Mouse (Mus musculus): ENCODE measurements around the gene Pcdh7. TPM values are rescaled to one million over a fixed set of nuclear protein-coding genes. Genes with fewer than 3 reads are reported as not detected.

The Pcdh7 gene
- polyA plus RNA-seq, 1 experiment from 2014 or later, result 20.7 TPM

- Histone ChIP-seq H3K9me3 (no peaks in the 10 kb centered on the region), H3K4me2 (no peak overlapping the region), H3K27me3 (no peaks in the 10 kb centered on the region), H3K27ac (replicated peaks) (no peak overlapping the region), H3K4me3 (no peak overlapping the region), H3K36me3 (no peaks in the 10 kb centered on the region), H3K9ac (no peak overlapping the region), H3K4me1 (replicated peaks) (peaks cover 12% of the 10 kb centered on the region; the same call in 1 of the 2 replicates)
- ATAC-seq (ENCODE audit: low read depth), result no peak
- WGBS, result 74% methylated on average over 5 of the region's 5 CpGs
Measured at GRCm38 (mm10) chr5:57815964-57816589, 98.3 kb downstream of the Pcdh7 start.

- 66% methylated on average over 2 of the region's 2 CpGs for WGBS
- Histone ChIP-seq H3K36me3 (no peaks in the 10 kb centered on the region), H3K4me1 (replicated peaks) (peaks cover 16% of the 10 kb centered on the region; the same call in 1 of the 2 replicates), H3K4me3 (no peak overlapping the region), H3K27me3 (no peaks in the 10 kb centered on the region), H3K4me2 (no peak overlapping the region), H3K9me3 (no peaks in the 10 kb centered on the region), H3K27ac (replicated peaks) (no peak overlapping the region; the same call in 1 of the 2 replicates), H3K9ac (no peak overlapping the region)
- ATAC-seq (ENCODE audit: low read depth), result no peak
Measured at GRCm38 (mm10) chr5:57819788-57820187, 102.0 kb downstream of the Pcdh7 start.

GRCm38 (mm10) chr5:57821099-57821498 lies 103.3 kb downstream of the Pcdh7 start:
- Histone ChIP-seq H3K4me3 (no peak overlapping the region), H3K4me1 (replicated peaks) (peaks cover 16% of the 10 kb centered on the region; the same call in 1 of the 2 replicates), H3K27me3 (no peaks in the 10 kb centered on the region), H3K9me3 (no peaks in the 10 kb centered on the region), H3K36me3 (no peaks in the 10 kb centered on the region), H3K4me2 (no peak overlapping the region), H3K27ac (replicated peaks) (peak overlapping the region; percentile 33; the same call in 1 of the 2 replicates), H3K9ac (no peak overlapping the region)
- peak; percentile 23; the same call in 1 of the 2 replicates for ATAC-seq (ENCODE audit: low read depth)
- WGBS, result 82% methylated on average over 8 of the region's 8 CpGs

DNA sequence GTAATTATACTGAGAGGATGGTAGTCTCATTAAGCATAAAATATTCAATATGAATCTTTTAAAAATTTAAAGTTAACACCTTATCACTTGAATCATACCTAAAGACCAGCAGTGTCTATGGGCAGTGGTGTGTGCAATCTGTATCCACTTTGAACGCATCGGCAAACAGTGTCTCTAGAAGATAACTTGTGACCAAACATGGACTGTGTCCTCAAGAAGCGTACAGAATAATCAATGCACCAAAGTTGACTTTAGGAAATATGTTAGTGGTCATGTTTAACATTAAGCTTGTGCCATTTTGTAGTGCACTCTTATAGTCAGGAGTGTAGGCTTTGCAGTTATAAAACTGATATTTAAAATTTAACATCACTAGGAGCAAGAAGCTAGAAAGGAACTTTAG lies 110.7 kb downstream of the Pcdh7 start:
- 99% methylated on average over 3 of the region's 3 CpGs for WGBS
- H3K36me3 ChIP-seq, result no peaks in the 10 kb centered on the region
- no peaks in the 10 kb centered on the region for H3K9me3 ChIP-seq
- H3K27ac ChIP-seq (replicated peaks), result no peak overlapping the region
- ATAC-seq (ENCODE audit: low read depth), result no peak
- no peak overlapping the region for H3K4me3 ChIP-seq
- no peaks in the 10 kb centered on the region for H3K4me1 ChIP-seq (replicated peaks)
- H3K9ac ChIP-seq, result no peak overlapping the region
- no peaks in the 10 kb centered on the region for H3K27me3 ChIP-seq
- H3K4me2 ChIP-seq, result no peak overlapping the region

DNA sequence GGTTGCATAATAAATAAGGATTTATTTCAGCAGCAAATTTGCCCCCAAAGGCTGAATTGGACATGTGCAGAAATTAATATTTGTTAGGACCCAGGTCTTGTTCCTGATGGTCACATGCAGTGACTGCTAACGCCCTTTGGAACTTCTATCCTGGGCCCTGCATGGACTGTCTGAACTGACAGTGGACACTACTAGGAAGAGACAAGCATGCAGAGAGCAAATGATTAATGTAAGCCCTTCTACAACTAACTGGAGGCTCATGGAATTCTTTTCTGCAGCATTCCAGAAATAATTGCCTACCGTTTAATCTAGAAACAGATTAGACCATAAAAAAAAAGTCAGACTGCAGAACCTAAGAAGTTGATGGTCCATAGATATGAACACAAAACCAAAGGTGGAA lies 119.4 kb downstream of the Pcdh7 start:
- H3K4me3 ChIP-seq, result no peak overlapping the region
- H3K4me1 ChIP-seq (replicated peaks), result peaks cover 11% of the 10 kb centered on the region; the same call in 1 of the 2 replicates
- H3K9me3 ChIP-seq, result no peaks in the 10 kb centered on the region
- no peak overlapping the region for H3K4me2 ChIP-seq
- no peak for ATAC-seq (ENCODE audit: low read depth)
- H3K27me3 ChIP-seq, result no peaks in the 10 kb centered on the region
- no peak overlapping the region for H3K9ac ChIP-seq
- 54% methylated on average over 2 of the region's 2 CpGs for WGBS
- H3K36me3 ChIP-seq, result no peaks in the 10 kb centered on the region
- H3K27ac ChIP-seq (replicated peaks), result no peak overlapping the region

DNA sequence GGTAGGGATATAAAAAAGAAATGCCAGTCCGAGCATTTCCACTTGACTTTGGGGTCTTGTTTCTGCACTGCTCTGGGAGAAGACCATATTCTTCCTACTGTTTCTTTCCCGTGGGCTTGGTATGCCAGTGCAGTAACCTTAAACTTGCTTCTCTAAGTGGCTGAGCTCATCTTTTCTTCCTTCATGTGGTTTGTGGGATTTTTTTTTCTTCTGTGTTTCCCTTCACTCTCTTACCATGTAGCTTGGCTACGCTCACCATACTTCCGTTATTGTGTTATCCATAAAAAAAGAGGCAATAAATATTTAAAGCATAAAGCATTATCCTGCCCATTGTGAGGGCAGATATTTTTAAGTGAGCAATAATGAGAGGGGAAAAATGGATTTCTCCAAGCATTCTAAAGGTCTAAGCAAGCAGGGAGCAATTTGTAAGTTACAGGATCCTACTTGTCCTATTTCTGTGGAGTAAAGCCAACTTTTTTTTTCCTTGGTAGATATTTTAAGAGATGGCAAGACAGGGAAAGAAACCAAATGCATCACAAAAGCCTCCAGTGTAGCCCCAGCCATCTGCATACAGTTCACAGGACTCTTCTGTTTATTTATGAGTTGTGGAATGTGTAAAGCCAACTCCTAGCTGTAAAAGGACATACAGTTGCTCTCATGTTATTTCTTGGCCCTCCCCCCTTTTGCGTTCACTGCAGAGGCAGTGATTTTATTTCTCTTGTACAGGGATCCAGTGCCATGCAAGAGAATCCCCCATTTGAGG lies 123.8 kb downstream of the Pcdh7 start:
- Histone ChIP-seq H3K27ac (replicated peaks) (no peak overlapping the region), H3K4me1 (replicated peaks) (peaks cover 11% of the 10 kb centered on the region; the same call in 1 of the 2 replicates), H3K4me2 (no peak overlapping the region), H3K4me3 (no peak overlapping the region), H3K36me3 (no peaks in the 10 kb centered on the region), H3K27me3 (no peaks in the 10 kb centered on the region), H3K9me3 (no peaks in the 10 kb centered on the region), H3K9ac (no peak overlapping the region)
- no peak for ATAC-seq (ENCODE audit: low read depth)
- 71% methylated on average over 5 of the region's 5 CpGs for WGBS

GRCm38 (mm10) chr5:57847500-57847899 lies 129.7 kb downstream of the Pcdh7 start:
- no peaks in the 10 kb centered on the region for H3K36me3 ChIP-seq
- no peaks in the 10 kb centered on the region for H3K4me1 ChIP-seq (replicated peaks)
- no peak overlapping the region for H3K27ac ChIP-seq (replicated peaks)
- no peaks in the 10 kb centered on the region for H3K27me3 ChIP-seq
- no peak overlapping the region for H3K4me2 ChIP-seq
- 82% methylated on average over 3 of the region's 3 CpGs for WGBS
- no peak overlapping the region for H3K4me3 ChIP-seq
- no peak for ATAC-seq (ENCODE audit: low read depth)
- no peaks in the 10 kb centered on the region for H3K9me3 ChIP-seq
- no peak overlapping the region for H3K9ac ChIP-seq

GRCm38 (mm10) chr5:57850111-57850510 lies 132.3 kb downstream of the Pcdh7 start:
- no peak overlapping the region for H3K4me2 ChIP-seq
- H3K4me1 ChIP-seq (replicated peaks), result no peaks in the 10 kb centered on the region
- no peak overlapping the region for H3K4me3 ChIP-seq
- 91% methylated on average over 2 of the region's 2 CpGs for WGBS
- no peak overlapping the region for H3K27ac ChIP-seq (replicated peaks)
- no peak overlapping the region for H3K9ac ChIP-seq
- no peaks in the 10 kb centered on the region for H3K36me3 ChIP-seq
- H3K9me3 ChIP-seq, result no peaks in the 10 kb centered on the region
- ATAC-seq (ENCODE audit: low read depth), result no peak
- H3K27me3 ChIP-seq, result no peaks in the 10 kb centered on the region

- Histone ChIP-seq H3K4me3 (no peak overlapping the region), H3K27ac (replicated peaks) (no peak overlapping the region), H3K4me1 (replicated peaks) (no peaks in the 10 kb centered on the region; the same call in 1 of the 2 replicates), H3K9ac (no peak overlapping the region), H3K27me3 (no peaks in the 10 kb centered on the region), H3K4me2 (no peak overlapping the region), H3K9me3 (no peaks in the 10 kb centered on the region), H3K36me3 (no peaks in the 10 kb centered on the region)
- no peak for ATAC-seq (ENCODE audit: low read depth)
- WGBS, result 84% methylated on average over 3 of the region's 3 CpGs
Measured at GRCm38 (mm10) chr5:57857316-57857715, 139.5 kb downstream of the Pcdh7 start.

- 91% methylated on average over 3 of the region's 3 CpGs for WGBS
- no peak for ATAC-seq (ENCODE audit: low read depth)
- H3K4me1 ChIP-seq (replicated peaks), result no peaks in the 10 kb centered on the region; the same call in 1 of the 2 replicates
Measured at GRCm38 (mm10) chr5:57864254-57864653, 146.5 kb downstream of the Pcdh7 start.

GRCm38 (mm10) chr5:57865256-57865655 lies 147.5 kb downstream of the Pcdh7 start:
- Histone ChIP-seq H3K27me3 (no peaks in the 10 kb centered on the region), H3K36me3 (no peaks in the 10 kb centered on the region), H3K4me3 (no peak overlapping the region), H3K4me1 (replicated peaks) (no peaks in the 10 kb centered on the region; the same call in 1 of the 2 replicates), H3K9me3 (no peaks in the 10 kb centered on the region), H3K27ac (replicated peaks) (no peak overlapping the region), H3K4me2 (no peak overlapping the region), H3K9ac (no peak overlapping the region)
- ATAC-seq (ENCODE audit: low read depth), result no peak
- 83% methylated on average over 3 of the region's 3 CpGs for WGBS

More at GRCm38 (mm10) chr5:57864254-57864653, 146.5 kb downstream of the Pcdh7 start:
- no peaks in the 10 kb centered on the region for H3K27me3 ChIP-seq
- H3K4me2 ChIP-seq, result no peak overlapping the region
- no peaks in the 10 kb centered on the region for H3K36me3 ChIP-seq
- H3K4me3 ChIP-seq, result no peak overlapping the region
- no peak overlapping the region for H3K9ac ChIP-seq
- H3K9me3 ChIP-seq, result no peaks in the 10 kb centered on the region
- no peak overlapping the region for H3K27ac ChIP-seq (replicated peaks)

DNA sequence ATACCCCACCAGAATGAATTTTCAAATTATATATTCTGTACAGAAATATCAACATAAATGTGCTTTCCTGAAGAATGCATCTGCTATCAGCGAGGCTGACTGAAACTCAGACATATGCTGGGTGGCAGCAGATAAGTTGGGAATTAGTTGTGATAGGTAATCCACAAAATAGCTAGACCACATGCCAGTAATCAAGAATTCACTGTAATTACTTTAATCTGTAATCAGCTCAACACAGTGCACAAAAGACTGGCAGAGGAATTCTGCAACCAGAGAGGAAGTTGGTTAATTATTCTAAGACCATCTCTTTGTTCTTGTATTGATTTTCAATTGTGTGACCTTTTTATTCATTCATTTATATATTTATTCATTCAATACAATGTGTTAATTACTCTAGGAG lies 148.3 kb downstream of the Pcdh7 start:
- Histone ChIP-seq H3K9ac (no peak overlapping the region), H3K27me3 (no peaks in the 10 kb centered on the region), H3K4me3 (no peak overlapping the region), H3K4me1 (replicated peaks) (no peaks in the 10 kb centered on the region; the same call in 1 of the 2 replicates), H3K36me3 (no peaks in the 10 kb centered on the region), H3K27ac (replicated peaks) (no peak overlapping the region), H3K4me2 (no peak overlapping the region), H3K9me3 (no peaks in the 10 kb centered on the region)
- whole genome bisulfite sequencing, result 83% methylated on average over 1 of the region's 1 CpGs
- no peak for ATAC-seq (ENCODE audit: low read depth)

Measured in neural tube, embryonic 13.5 days (tissue).